Mouse (Mus musculus): ENCODE results near the gene Sirt1. TPM values are rescaled to one million over a fixed set of nuclear protein-coding genes. Genes with fewer than 3 reads are reported as not detected.

Gene Sirt1
- polyA plus RNA-seq, 1 experiment from 2014 or later = 4.1 TPM

- no peaks in the 10 kb centered on the region for H3K9me3 ChIP-seq (ENCODE audit: low read length)
- no peak overlapping the region for H3K9ac ChIP-seq (replicated peaks; ENCODE audit: low read length)
- ATAC-seq (ENCODE audit: low FRiP score, low TSS enrichment) = no peak
- WGBS = 91% methylated on average over 3 of the region's 3 CpGs
- H3K4me3 ChIP-seq (ENCODE audit: low read length) = no peak overlapping the region
- no peak overlapping the region for H3K4me2 ChIP-seq (replicated peaks; ENCODE audit: low read depth, low read length)
- H3K4me1 ChIP-seq (ENCODE audit: insufficient read depth, low read length) = no peaks in the 10 kb centered on the region
- H3K27me3 ChIP-seq (ENCODE audit: insufficient read depth, low read length) = no peaks in the 10 kb centered on the region
- peaks cover 22% of the 10 kb centered on the region for H3K36me3 ChIP-seq (ENCODE audit: insufficient read depth, low read length)
- H3K27ac ChIP-seq (ENCODE audit: low read length) = no peak overlapping the region
Measured at GRCm38 (mm10) chr10:63279851-63280250, 101.7 kb downstream of the Sirt1 start.

DNA sequence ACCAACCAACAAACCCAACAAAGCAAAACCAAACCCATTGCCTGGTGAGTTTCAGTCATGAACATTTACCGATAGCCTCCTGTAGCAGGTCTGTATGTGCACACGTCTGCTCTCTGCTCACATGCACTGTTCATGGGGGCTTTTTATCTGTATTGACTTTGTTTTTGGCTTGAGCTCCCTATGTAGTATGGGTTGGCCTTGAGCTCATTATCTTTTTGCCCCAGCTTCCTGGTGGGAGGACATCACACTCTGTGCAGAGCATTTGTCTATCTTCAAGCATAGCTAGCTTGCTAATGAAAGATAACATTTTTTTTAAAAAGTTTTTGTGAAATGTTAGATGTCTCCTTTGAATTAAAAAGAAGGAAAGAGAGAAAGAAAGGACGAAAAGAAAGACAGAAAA lies 104.5 kb downstream of the Sirt1 start:
- Histone ChIP-seq H3K4me1 (ENCODE audit: insufficient read depth, low read length) (no peaks in the 10 kb centered on the region), H3K27me3 (ENCODE audit: insufficient read depth, low read length) (no peaks in the 10 kb centered on the region), H3K27ac (ENCODE audit: low read length) (no peak overlapping the region), H3K36me3 (ENCODE audit: insufficient read depth, low read length) (peaks cover 25% of the 10 kb centered on the region), H3K9ac (replicated peaks; ENCODE audit: low read length) (no peak overlapping the region), H3K4me3 (ENCODE audit: low read length) (no peak overlapping the region), H3K9me3 (ENCODE audit: low read length) (no peaks in the 10 kb centered on the region), H3K4me2 (replicated peaks; ENCODE audit: low read depth, low read length) (no peak overlapping the region)
- 95% methylated on average over 3 of the region's 3 CpGs for WGBS
- ATAC-seq (ENCODE audit: low FRiP score, low TSS enrichment) = no peak

DNA sequence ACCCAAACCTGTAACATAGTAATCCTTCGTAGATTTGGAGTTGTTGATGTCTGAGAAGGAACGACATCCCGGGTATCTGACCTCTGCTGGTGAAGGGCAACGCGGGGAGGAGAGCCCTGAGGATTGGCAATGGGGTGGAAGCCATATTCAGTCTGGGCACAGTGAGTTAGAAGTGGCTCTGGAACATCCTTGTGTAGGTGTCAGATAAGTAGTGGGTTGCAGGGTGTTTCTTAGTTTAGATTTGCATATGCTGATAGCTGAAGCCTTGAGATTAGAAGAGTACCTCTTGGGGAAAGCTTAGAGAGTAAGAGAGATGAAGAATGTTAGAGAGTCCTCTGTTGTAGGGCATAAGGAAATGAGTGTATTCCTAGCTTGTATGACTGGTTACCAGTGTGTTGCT lies 108.6 kb downstream of the Sirt1 start:
- H3K9ac ChIP-seq (replicated peaks; ENCODE audit: low read length) = no peak overlapping the region
- 90% methylated on average over 5 of the region's 5 CpGs for WGBS
- H3K27ac ChIP-seq (ENCODE audit: low read length) = no peak overlapping the region
- H3K4me1 ChIP-seq (ENCODE audit: insufficient read depth, low read length) = no peaks in the 10 kb centered on the region
- H3K4me3 ChIP-seq (ENCODE audit: low read length) = no peak overlapping the region
- no peak overlapping the region for H3K4me2 ChIP-seq (replicated peaks; ENCODE audit: low read depth, low read length)
- peaks cover 31% of the 10 kb centered on the region for H3K36me3 ChIP-seq (ENCODE audit: insufficient read depth, low read length)
- H3K9me3 ChIP-seq (ENCODE audit: low read length) = no peaks in the 10 kb centered on the region
- H3K27me3 ChIP-seq (ENCODE audit: insufficient read depth, low read length) = no peaks in the 10 kb centered on the region
- no peak for ATAC-seq (ENCODE audit: low FRiP score, low TSS enrichment)

- ATAC-seq (ENCODE audit: low FRiP score, low TSS enrichment) = no peak
Measured at GRCm38 (mm10) chr10:63272401-63272800, 109.1 kb downstream of the Sirt1 start.

More at GRCm38 (mm10) chr10:63272401-63272800, 109.1 kb downstream of the Sirt1 start:
- Histone ChIP-seq H3K9ac (replicated peaks; ENCODE audit: low read length) (no peak overlapping the region), H3K4me2 (replicated peaks; ENCODE audit: low read depth, low read length) (no peak overlapping the region), H3K9me3 (ENCODE audit: low read length) (no peaks in the 10 kb centered on the region), H3K36me3 (ENCODE audit: insufficient read depth, low read length) (peaks cover 27% of the 10 kb centered on the region), H3K4me1 (ENCODE audit: insufficient read depth, low read length) (no peaks in the 10 kb centered on the region), H3K27me3 (ENCODE audit: insufficient read depth, low read length) (no peaks in the 10 kb centered on the region), H3K27ac (ENCODE audit: low read length) (no peak overlapping the region), H3K4me3 (ENCODE audit: low read length) (no peak overlapping the region)

Other genes with a start within 250 kb of the Sirt1 start
- gene Mypn, start 177.8 kb downstream of the Sirt1 start, polyA plus RNA-seq (2015; fragmentation: Nextera tagmentation; extraction: Ambion mirVana) = 0.10 and 0.18 TPM in 2 replicates
- gene Herc4, start 137.9 kb downstream of the Sirt1 start, polyA plus RNA-seq (2015; fragmentation: Nextera tagmentation; extraction: Ambion mirVana) = 39.7 and 43.0 TPM in 2 replicates
- gene Dnajc12, start 739 bp upstream of the Sirt1 start, polyA plus RNA-seq (2015; fragmentation: Nextera tagmentation; extraction: Ambion mirVana) = 10.3 and 16.3 TPM in 2 replicates
- not detected in 2 replicates for gene Gm7075, start 40.1 kb upstream of the Sirt1 start, polyA plus RNA-seq (2015; fragmentation: Nextera tagmentation; extraction: Ambion mirVana)
- 0.49 and 0.55 TPM in 2 replicates for gene Ctnna3, start 48.4 kb upstream of the Sirt1 start, polyA plus RNA-seq (2015; fragmentation: Nextera tagmentation; extraction: Ambion mirVana)